ENCODE assay signal across 9 mouse cellular contexts in the genomic region with DNA sequence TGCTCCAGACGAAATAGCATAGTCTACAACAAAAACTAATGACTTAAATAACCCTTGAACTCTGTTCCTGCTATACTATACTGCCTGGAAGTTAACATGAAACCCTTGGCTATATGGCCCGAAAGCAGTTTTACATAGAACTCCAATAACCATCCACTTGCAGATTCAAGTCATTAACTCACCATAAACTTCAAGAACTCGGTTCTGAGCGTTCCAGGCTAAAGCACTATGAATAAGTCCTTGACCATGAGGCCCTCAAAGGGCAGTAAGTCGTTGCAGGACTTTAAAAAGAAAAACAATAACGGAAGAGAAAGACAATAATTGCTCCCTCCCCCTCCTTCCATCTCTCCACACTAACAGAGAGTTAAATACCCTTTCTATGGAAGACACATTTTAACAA.
DNase-seq lines count a peak whose midpoint lies in the region; ATAC-seq and TF ChIP-seq lines count a peak whose summit lies in the region.
"Had no signal": no experiment of that assay in that cellular context is flagged by ENCODE, and none has a peak within 500 bp of the region (broad histone marks: within the 10 kb centered on the region; RNA-seq: fewer than 3 reads in every experiment).

No protein-coding gene starts in this region.

- H3K36me3 ChIP-seq in kidney, adult 2 months (ENCODE audit: control insufficient read depth, insufficient read depth, low read length), result no peaks in the 10 kb centered on the region
- no peaks in the 10 kb centered on the region for H3K36me3 ChIP-seq in neural tube, embryonic 11.5 days (ENCODE audit: control insufficient read depth, insufficient read depth, low read length)
- no peaks in the 10 kb centered on the region for H3K36me3 ChIP-seq in stomach, postnatal 0 days (ENCODE audit: control insufficient read depth, insufficient read depth, low read length)

- no peak for TF ChIP-seq EP300 in stomach, postnatal 0 days (optimal IDR thresholded peaks at IDR 0.05)

- TF ChIP-seq CTCF in kidney, adult 2 months (conservative IDR thresholded peaks at IDR 0.05; ENCODE audit: insufficient read depth, insufficient read length, low read depth, low read length), result no peak
- no peak for TF ChIP-seq CTCF in stomach, postnatal 0 days (IDR thresholded peaks at IDR 0.05; ENCODE audit: low read depth)

- no peak for TF ChIP-seq POLR2A in kidney, adult 2 months (IDR thresholded peaks at IDR 0.05; ENCODE audit: low read depth, low read length)

- H3K4me1 ChIP-seq in kidney, adult 2 months (ENCODE audit: control insufficient read depth, insufficient read depth, low read length), result peaks cover 7% of the 10 kb centered on the region; the same call in 1 of the 2 replicates
- peaks cover 5% of the 10 kb centered on the region; the same call in 1 of the 2 replicates for H3K4me1 ChIP-seq in neural tube, embryonic 11.5 days (ENCODE audit: control insufficient read depth, insufficient read depth, low read length)
- H3K4me1 ChIP-seq in stomach, postnatal 0 days (replicated peaks; ENCODE audit: control insufficient read depth, insufficient read depth), result no peaks in the 10 kb centered on the region

- H3K27ac ChIP-seq in kidney, adult 2 months (ENCODE audit: insufficient read depth, low read depth, low read length), result peak overlapping the region; percentile 95
- no peak overlapping the region for H3K27ac ChIP-seq in neural tube, embryonic 11.5 days (ENCODE audit: low read depth, low read length)
- H3K27ac ChIP-seq in stomach, postnatal 0 days (replicated peaks), result peak overlapping the region; percentile 96; the same call in 1 of the 2 replicates

- no peak for ATAC-seq in neural tube, embryonic 11.5 days (ENCODE audit: insufficient read depth, low FRiP score, low TSS enrichment)
- no peak for ATAC-seq in stomach, postnatal 0 days (ENCODE audit: low FRiP score, low TSS enrichment)
- no peak for ATAC-seq in megakaryocyte progenitor cell, adult 5-6 weeks (replicated peaks; ENCODE audit: poor library complexity)

- no peaks in the 10 kb centered on the region for H3K27me3 ChIP-seq in kidney, adult 2 months (replicated peaks; ENCODE audit: control insufficient read depth, insufficient read depth, low read length)
- no peaks in the 10 kb centered on the region for H3K27me3 ChIP-seq in neural tube, embryonic 11.5 days (ENCODE audit: control insufficient read depth, insufficient read depth, low read length)
- H3K27me3 ChIP-seq in stomach, postnatal 0 days (ENCODE audit: control insufficient read depth, insufficient read depth, low read length), result no peaks in the 10 kb centered on the region

- H3K4me2 ChIP-seq in neural tube, embryonic 11.5 days (ENCODE audit: low read depth), result peak overlapping the region; percentile 89
- H3K4me2 ChIP-seq in stomach, postnatal 0 days (replicated peaks; ENCODE audit: low read depth), result peak overlapping the region; percentile 85

- H3K9me3 ChIP-seq in neural tube, embryonic 11.5 days (ENCODE audit: control insufficient read depth, low read length), result no peaks in the 10 kb centered on the region
- no peaks in the 10 kb centered on the region for H3K9me3 ChIP-seq in stomach, postnatal 0 days (ENCODE audit: control insufficient read depth, low read length)

- H3K4me3 ChIP-seq in kidney, adult 2 months (ENCODE audit: insufficient read depth, low read depth, low read length), result peak overlapping the region; percentile 36
- peak overlapping the region; percentile 57 for H3K4me3 ChIP-seq in neural tube, embryonic 11.5 days (ENCODE audit: low read depth, low read length)
- H3K4me3 ChIP-seq in stomach, postnatal 0 days (ENCODE audit: low read depth, low read length), result peak overlapping the region; percentile 72

- 42% methylated on average over 6 of the region's 6 CpGs for WGBS in kidney, adult 2 months
- WGBS in neural tube, embryonic 11.5 days, result 13% methylated on average over 6 of the region's 6 CpGs
- WGBS in stomach, postnatal 0 days, result 49% methylated on average over 6 of the region's 6 CpGs

- H3K9ac ChIP-seq in neural tube, embryonic 11.5 days (ENCODE audit: low read length), result 0 out of 2 replicates have a peak overlapping the region, but pooled peaks have one; percentile 16
- H3K9ac ChIP-seq in stomach, postnatal 0 days (ENCODE audit: low read length), result peak overlapping the region; percentile 94

- peak; percentile 11 for DNase-seq in embryo, embryonic 10 days (ENCODE audit: low spot score)
- no peak for DNase-seq in embryo, embryonic 9.5 days (ENCODE audit: extremely low spot score)
- DNase-seq in kidney, adult 2 months, result peak; percentile 42
- DNase-seq in kidney, postnatal 14 days, result no peak
- DNase-seq in neural tube, embryonic 11.5 days (ENCODE audit: low spot score), result no peak
- DNase-seq in neural tube, embryonic 10.5 days (ENCODE audit: extremely low spot score, low spot score), result no peak
- DNase-seq in stomach, postnatal 0 days (ENCODE audit: low spot score), result no peak
- DNase-seq: gastrocnemius, postnatal 14 days had no signal

Comparison
In these comparisons a context has a peak if more than half of its experiments do, and no peak if none do; other contexts are left out.
1. DNase-seq: peak in embryo, embryonic 10 days (single experiment) and kidney, adult 2 months (single experiment); none in embryo, embryonic 9.5 days (single experiment), kidney, postnatal 14 days (single experiment), neural tube, embryonic 11.5 days (single experiment), neural tube, embryonic 10.5 days (single experiment) and stomach, postnatal 0 days (single experiment).
2. Peak in every context shown above with its lines, with median percentiles within 50 percentile points of each other: H3K4me3 ChIP-seq.